Mouse (Mus musculus) lung, postnatal 10 days (tissue): ENCODE measurements around the gene Vps11.
"Not testable (repeated sequence)": the region's sequence is repeated elsewhere in the genome, so short reads cannot be mapped to it uniquely, and the experiment has no call there.

Experiments
- DNase-seq: peaks from one replicate; pipeline ENCODE4 v3.0.0; 2021

Gene Vps11

DNA sequence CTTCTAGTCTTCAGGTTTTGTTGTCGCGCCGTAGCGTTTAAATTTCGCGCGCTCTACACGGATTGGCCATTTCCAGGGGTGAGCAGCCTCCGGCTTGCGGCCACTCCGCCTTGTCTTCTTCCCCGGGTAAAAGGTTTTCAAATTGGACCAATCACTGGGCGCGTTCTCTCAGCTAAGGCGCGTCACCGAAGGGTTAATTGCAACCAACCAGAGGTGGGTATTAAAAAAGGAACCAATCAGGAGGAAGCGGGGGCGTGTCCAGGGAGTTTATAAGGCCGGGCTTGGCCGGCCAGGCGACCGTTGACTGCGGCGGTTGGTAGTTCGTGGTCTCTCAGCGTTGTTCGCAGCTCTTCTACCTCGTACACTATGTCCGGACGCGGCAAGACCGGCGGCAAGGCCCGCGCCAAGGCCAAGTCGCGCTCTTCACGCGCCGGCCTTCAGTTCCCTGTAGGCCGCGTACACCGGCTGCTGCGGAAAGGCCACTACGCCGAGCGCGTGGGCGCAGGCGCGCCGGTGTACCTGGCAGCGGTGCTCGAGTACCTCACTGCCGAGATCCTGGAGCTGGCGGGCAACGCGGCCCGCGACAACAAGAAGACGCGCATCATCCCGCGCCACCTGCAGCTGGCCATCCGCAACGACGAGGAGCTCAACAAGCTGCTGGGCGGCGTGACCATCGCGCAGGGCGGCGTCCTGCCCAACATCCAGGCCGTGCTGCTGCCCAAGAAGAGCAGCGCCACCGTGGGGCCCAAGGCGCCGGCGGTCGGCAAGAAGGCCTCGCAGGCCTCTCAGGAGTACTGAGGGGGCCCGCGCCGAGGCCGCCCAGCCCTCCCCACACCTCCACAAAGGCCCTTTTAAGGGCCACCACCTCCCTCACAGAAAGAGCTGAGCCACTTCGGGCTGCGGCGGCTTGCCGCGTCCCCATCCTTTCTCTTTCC, 26.8 kb downstream of the Vps11 start, which contains the start of gene H2afx:
H2afx (plus strand) TSS at position 299 of the 935 bp plus-strand sequence.
- peak; percentile 99 for DNase-seq

DNA sequence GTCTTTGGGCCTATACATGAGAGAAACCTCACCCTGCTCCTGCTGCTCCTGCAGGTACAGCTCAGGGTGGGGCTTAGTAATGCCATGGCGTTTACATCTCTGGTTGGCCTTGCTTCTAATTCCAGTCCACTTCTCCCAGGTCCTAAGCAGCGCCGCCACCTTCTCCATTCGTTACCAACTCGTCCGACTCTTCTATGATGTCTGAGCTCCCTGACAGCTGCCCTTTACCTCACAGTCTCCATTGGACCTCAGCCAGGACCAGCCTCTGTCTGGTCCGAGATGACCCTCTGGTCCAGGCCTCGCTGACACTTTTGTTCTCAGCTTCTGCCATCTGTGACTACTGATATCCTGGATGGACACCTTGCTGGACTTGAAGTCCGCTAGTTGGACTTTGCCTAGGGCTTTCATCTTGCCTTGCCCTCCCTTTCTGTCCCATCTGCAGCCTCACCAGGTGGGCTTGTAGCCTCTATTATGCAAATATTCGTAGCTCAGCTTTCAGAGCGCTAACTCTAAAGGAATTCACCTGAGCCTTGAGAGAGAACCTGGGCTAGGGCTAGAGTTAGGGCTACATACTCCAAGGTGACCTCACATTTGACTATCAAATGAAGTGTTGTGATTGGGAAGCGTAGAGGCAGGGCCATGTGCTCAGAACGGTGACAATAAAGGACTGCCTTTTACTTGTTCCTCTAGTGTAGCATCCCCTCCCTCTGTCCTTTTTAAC, 28.4 kb downstream of the Vps11 start:
- no peak for DNase-seq

DNA sequence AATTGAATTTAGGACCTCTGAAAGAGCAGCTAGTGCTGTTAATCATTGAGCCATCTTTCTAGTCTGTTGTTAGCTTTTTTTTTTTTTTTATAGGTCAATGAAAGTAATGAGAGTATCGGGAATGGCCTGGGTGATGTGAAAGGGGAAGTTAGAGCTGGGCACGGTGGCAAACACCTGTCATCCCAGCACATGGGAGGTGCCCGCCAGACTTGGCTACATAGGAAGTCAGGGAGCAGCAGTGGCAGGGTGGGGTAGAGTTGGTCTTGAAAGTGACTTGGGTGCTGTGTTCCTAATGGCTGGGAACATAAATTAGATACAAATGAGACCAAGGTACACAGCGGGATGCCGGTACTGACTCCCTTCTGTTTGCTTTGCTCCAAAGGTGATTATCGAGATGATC, 30.7 kb downstream of the Vps11 start:
- no peak for DNase-seq

DNA sequence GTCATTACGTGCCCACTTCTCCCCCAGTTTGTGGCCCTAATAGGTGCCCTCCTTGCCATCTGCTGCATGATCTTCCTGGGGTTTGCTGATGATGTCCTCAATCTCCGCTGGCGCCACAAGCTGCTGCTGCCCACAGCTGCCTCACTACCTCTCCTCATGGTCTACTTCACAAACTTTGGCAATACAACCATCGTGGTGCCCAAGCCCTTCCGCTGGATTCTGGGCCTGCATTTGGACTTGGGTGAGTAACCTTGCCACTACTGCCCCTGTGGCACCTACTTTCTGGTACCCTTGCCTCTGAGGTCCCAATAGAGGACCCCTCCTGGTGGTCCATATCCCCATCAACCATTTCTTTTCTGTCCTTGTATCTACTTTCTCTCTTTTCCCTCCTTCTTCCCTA, 33.5 kb downstream of the Vps11 start:
- DNase-seq, result no peak

DNA sequence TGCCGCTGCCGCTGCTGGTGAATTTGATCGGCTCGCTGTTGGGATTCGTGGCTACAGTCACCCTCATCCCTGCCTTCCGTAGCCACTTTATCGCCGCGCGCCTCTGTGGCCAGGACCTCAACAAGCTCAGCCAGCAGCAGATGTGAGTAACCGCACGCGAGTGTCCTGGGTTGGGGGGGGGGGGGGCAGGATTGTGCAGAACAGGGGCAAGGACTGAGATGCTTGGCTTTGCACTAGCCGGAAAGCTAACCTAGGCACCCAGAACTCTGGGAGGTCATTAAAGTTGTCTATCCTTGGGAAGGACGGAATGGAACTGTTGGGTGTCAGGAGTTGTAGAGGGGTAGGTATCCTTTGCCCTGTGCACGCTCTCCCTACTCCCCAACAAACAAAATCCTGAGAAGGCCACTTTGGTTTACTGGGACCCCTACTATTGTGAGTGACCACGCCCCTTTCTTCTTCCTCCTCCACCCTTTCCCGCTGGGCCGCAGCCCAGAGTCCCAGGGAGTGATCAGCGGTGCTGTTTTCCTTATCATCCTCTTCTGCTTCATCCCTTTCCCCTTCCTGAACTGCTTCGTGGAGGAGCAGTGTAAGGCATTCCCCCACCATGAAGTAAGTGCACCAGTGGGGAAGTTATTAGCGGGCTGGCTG, 34.3 kb downstream of the Vps11 start:
- peak; percentile 63 for DNase-seq

DNA sequence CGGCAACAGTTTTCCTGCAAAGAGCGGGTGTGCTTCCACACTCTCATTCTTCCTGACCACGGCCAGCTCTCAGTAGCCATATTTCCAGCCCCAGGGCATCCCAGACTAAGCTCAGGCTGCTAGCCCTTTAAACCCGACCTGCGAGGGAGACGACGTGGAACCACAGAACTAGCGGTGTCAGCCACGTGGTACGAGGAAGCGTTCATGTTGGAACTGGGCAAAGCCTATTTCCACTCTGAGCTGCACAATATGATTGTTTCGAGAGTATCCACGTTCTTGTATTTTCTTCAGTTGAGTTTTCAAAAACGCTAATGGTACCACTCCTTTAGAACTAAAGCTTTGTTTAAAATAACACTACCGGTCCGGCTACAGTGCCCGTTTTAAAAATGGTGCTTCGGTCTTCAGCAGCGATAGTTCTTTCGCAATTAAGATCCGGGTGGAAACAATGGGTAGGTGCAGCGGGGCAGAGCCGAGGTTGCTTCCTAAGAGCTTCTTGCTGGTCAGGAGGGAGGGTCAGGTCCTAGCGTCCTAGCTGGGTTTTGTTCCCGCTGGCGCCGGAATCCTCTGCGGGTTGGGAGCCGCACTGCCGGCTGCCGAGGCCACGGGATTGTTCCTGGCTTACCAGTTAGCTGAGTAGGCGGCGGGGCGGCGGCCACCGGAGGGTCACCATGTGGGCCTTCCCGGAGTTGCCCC, 35.0 kb downstream of the Vps11 start:
- peak; percentile 91 for DNase-seq

DNA sequence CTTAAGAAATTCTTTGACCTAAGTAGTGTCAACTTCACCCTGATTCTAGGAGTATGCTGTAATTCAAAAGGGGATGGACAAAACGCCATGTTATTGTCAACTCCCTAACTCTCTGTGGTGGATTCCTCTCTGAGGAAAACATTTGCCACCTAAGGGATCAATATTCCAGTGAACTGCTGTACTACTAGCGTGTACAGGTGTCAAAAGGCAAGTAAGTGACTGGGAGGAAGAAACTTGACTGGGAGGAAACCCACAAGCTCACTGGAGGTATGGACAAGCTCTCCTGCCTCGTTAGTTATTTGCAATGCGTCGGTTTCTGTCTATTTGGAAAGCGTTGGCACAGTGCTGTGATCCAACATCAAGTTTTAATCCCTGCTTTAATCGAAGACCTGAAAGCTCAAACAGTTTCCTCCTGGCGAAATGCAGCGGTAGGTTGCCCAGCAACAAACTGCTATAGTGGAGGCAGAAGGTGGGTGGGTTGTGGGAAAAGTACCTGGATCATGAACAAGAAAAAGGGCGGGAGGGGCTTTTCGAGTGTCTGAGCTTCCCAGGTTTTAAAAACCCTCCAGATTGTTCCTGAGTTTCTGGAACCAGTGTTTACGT, 35.6 kb downstream of the Vps11 start, which contains the start of gene Dpagt1:
Dpagt1 (plus strand) TSS at position 252 of the 603 bp plus-strand sequence.
- no peak for DNase-seq

DNA sequence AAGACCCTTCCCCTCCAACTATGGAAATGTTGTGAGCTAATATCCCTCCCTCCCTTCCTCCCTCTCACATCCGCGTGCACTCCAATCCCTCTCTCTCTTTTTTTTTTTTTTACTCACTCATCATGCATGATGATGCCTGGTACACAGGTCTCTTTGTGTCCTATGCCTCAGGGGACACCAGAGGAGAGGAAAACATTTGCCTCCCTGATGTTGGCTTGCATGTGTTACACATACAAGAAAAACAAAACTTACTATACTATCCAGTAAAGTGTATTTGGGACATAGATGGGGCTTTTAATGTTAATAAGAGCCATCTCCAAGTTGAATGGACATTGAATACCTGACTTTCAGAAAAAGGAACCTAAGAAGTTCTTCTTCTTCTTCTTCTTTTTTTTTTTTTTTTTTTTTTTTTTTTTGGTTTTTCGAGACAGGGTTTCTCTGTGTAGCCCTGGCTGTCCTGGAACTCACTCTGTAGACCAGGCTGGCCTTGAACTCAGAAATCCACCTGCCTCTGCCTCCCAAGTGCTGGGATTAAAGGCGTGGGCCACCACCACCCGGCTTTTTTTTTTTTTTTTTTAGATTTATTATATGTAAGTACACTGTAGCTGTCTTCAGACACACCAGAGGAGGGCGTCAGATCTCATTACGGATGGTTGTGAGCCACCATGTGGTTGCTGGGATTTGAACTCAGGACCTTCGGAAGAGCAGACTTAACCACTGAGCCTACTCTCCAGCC, 36.3 kb downstream of the Vps11 start:
- not testable (repeated sequence) for DNase-seq

DNA sequence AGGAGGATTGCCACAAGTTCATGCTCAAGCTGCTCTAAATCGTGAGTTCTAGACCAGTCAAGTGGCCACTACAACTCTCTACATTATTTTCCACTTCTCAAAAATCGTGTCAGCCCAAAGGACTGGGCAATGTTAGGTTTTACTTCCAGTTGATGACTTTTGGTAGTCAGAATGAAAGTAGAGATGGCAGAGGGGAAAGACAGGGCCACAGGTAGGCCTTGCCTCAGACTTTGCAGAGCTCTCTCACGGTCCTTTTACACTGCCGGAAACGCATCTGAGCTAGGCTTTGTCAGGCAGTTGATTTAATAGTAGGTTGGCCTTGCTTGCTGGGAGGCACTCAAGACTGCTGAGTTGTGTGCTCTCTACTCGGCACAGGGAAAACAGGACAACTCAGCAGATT, 37.3 kb downstream of the Vps11 start:
- no peak for DNase-seq

DNA sequence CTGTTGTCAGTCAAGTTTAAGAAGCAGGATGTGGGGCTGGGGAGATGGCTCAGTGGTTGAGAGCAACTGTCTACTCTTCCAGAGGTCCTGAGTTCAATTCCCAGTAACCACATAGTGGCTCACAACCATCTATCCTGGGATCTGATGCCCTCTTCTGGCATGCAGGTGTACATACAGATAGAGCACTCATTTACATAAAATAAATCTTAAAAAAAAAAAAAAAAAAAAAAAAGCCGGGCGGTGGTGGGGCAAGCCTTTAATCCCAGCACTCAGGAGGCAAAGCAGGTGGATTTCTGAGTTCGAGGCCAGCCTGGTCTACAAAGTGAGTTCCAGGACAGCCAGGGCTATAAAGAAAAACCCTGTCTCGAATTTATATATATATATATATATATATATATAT, 37.8 kb downstream of the Vps11 start:
- DNase-seq, result not testable (repeated sequence)

DNA sequence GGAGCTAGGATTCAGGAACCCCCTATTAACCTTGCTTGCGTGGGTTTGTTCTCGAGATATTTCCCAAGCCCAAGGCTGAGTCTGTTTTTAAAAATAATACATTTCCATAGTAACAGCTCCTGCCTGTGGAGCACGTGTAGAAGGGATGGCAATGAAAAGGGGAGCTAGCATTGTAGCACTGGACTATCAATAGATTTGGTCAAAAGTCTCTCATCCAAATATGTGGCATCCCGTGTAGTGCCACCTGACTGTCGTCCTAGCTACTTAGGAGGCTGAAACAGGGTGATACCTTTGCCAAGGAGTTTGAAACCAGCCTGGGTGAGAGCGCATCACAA, 40.7 kb downstream of the Vps11 start:
- DNase-seq, result no peak

DNA sequence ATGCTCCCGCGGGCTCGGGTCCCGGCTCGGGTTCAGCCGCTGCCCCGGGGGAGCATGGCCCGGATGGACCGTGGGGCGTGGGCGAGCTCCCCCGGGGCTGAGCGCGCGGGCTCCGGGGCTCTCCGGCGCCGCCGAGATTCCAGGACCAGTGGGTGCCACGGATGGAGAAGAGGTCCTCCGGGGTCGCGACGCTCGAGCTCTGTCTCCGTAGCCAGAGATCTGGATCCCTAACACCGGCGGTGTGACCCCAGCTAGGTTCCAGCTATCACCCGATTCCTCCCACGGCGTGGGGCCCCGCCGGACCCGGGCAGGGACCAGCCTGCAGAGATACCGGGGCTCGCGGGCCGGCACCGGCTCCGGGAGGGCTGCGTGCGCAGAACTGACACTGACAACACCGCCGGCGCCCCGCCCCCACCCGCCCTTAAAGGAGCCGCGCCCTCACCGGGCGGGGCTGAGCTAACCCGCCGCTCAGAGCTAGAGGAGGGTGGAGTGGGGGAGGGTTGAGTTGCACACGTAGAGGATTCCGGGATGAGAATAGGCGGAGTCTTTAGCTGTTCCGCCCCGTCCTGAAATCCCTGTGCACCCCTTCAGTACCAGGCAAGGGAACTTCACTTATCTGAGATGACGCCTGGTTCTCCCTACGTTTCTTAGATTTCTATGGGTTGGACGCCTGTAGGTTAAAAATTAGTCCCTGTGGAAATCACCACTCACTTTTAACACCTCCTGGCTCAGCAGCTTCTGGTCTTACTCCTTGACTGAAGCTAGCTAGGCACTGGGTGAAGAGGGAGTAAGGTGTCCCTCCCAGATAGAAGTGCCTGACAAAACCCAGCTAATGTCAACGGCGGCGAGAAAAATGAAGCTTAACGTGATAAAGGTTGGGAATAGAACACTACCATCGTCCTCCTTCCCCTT, 41.3 kb downstream of the Vps11 start, which contains the start of gene C2cd2l:
C2cd2l (minus strand) TSS at position 399 of the 912 bp plus-strand sequence.
- peak; percentile 97 for DNase-seq

DNA sequence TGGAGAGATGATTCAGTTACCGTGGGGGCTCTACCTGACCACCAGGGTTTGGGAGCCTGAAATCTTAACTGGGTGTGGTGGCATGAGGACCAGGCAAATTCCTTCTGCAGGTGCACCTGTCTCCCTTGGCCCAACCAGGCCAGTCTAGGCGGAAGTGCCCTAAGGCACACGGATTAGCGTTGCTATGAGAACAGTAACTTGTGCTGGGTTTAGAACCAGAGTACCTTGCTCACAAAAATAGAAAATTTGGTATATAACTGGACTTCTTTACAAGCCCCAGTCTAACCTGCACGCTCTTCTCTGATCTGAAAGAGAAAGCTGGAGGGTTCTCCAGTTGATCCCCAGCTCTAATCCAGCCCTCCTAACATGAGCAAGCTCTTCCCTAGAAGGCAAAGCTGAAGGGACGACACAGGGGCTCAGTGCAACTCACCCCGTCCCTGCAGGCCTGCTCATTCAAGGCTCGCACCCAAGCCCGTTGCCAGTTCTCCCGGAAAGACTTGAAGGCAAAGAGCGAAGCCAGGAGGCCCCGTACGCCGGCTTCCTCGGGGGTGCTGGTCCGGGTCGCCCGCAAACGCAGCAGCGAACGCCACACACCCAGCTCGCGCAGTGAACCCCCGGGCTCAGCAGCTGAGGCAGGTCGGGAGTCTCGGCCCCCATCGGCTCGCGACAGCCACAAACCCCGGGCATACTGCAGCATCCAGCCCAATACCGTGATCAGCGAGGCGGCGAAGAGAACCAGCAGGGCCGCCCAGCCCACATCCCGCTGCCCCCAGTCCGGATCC, 42.2 kb downstream of the Vps11 start:
- DNase-seq, result peak; percentile 39

DNA sequence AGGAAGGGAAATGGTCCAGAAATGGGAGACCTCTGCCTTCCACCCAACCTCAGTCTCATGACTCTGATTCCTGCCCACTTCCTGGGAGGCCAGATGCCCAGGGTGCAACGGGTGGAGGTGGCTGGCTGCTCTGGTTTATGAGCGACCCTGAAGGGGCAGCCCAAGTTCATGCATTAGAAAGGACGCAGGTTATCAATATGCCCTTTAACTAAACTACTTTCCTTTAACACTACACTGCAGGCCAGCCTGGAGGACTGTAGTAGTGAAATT, 42.7 kb downstream of the Vps11 start:
- DNase-seq, result no peak

DNA sequence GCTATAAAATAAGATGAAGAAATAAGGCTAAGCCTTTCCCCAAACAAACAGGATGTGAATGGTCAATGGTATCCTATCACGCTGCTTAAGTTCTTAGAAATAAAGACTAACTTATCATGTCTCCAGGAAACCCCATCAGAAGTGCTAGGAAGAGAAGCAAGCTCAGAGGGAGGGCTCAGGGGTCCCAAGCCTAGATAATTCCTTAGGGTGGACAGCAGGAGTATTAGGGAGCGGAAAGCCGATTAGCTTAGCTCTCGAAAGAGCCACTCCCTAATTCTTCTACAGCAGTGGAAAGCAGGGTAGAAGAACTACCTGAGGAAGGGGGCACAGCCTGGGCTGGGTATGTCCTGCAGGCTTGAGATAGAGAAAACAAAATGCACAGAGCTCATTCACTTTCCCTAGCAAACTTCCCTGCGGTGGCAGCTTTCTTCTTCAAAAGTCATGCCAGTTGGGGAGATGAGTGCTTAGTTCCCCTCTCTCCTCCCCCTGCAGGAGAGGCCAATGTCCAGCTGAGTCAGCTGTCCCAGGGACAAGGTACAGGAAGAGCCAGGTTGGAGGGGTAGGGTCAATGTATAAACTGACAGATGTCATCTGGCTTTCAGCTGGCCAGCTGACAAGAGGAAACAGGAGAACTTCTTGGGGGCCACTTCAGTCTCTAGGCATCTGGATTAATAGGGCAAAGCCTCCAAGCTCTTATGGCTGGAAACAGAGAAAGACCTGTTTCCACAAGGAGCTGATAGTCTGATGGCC, 43.2 kb downstream of the Vps11 start:
- no peak for DNase-seq

DNA sequence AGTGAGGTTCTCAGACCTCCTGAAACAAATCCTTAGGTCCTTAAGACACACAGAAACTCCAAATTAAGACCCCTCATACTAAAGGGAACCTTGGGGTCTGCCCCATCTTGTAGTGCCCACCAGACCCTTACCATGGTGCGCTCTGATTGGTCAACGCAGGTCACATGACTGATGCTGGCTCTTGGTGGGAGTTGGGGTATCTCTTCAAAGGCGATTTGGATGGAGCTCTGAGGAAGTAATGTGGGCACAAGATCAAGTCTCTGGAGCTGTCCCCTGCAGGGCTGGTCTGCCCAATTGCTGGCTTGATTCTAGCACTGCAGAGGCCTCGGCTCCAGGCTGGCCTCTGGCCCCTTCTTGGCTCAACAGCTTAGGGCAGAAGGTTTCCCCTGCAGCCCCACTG, 44.0 kb downstream of the Vps11 start:
- no peak for DNase-seq

DNA sequence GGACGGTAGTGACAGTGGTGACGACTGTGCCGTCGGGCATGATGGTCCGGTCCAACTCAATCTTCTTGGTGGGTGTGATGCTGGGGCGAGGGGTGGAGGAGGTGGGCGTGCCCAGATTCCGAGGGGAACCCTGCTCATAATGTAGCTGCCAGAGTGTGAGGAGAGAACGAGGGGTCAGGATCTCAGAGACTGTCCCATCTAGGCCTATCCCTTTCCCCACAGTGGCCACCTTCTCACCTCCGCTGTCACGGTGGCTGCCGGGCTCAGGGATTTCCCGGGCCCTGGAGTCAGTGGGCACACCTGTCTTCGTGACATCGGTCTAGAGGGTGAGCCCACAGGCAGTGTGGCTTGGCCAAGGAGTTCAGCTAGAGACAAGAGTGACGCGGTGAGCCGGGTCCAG, 46.6 kb downstream of the Vps11 start:
- DNase-seq, result no peak

DNA sequence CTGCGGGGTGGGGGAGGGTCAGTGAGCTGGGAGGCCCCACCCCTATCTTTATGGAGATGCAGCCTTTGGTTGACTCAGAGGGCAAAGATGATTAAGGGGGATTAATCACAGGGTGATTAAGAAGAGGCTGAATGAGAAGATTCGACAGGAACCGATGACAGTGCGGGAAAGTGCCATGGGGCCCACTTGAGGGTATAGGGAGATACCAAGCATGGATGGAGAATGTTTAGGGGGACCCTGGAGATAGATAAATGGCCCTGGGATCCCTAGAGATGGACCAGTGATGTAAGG, 47.3 kb downstream of the Vps11 start:
- DNase-seq, result no peak

DNA sequence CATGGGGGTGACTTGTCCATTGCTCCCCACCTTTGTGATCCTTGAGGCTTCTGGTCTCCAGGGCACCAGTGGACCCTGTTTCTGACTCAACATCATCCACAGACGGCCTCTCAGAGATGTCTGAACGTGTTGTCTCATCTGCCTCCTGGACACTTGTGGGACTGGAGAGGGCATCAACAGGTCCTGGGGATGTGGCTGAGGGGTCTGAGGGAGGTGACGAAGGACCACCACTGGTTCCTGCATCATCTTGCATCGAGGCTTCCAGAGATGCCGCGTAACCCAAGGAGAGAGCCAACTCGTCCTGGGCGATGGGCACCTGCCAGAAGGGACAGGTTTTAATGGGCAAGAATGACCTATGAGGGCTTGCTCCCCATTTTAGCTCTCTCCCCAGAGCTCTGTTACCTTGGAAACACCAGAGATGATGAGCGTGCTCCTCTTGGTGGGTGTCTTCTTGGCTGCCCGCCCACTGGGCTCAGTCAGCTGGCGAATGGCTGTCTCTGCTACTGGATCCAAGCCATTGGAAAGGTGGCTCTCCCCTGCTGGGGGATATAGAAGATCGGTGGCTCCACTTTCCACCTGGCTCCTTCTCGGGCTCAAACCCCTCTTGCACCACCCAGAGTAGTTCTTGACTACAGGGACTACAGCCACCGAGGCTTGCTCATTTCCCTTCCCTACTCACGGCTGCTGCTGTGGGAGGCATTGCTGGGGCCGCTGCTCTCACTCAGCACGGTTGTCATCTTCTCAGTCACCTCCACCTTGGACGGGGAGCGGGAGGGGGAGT, 47.8 kb downstream of the Vps11 start:
- DNase-seq, result no peak
